Mouse (Mus musculus) erythroblast, embryonic 14.5 days (primary cell): ENCODE results near the gene Dnmt3l.

Source experiments
- GATA1 ChIP-seq: IDR thresholded peaks from 2 replicates; pipeline ENCODE4 v1.6.1; 2012; ENCODE audit warnings: low read length, inconsistent platforms, mixed read lengths
- TAL1 ChIP-seq: IDR thresholded peaks from 3 replicates; pipeline ENCODE4 v1.6.1; 2012; ENCODE audit warnings: low read length, inconsistent platforms, mixed read lengths

DNA sequence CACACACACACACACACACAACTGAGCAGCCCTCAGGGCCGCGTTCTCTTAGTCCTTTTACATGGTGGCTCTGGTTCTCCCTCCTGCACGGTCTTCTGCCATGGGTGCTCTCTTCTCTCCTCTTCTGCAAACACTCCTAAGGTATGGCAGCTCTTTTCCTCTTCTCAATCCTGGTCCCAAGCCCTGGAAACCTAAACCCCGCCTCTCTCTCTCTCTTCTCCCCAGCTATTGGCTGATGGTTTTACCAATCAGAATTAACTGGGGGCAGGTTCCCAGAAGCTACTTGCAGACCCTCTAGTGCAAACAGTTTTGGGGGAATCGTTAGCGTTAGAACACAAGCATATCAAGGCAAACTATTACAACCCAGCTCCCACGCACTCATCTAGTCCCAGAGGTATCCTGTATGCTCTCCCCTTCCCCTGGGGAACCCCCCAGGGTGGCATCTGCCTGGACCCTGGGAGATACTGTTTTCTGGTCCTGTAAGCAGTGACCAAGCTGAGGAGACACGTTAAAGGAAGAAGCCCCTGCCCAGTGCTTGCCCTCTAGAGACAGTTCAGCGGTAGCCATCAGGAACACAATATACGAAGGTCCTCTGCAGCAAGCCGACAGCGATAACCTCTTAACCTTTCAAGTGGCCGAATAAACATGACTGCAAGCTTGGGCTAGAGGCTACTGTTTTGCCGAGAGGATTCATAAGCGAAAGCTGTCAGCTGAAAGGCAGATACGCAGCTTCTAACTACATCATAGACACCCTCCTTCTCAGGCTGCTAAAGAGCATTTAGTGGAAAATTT is 59.4 kb downstream of the Dnmt3l start:
- TF ChIP-seq TAL1 (no peak), GATA1 (no peak)
